Mouse (Mus musculus): ENCODE measurements around the gene Tff3. TPM values are rescaled to one million over a fixed set of nuclear protein-coding genes. Genes with fewer than 3 reads are reported as not detected.

Tff3 gene
- polyA plus RNA-seq, 1 experiment from 2014 or later = 3.4 TPM

GRCm38 (mm10) chr17:31108388-31108787 lies 21.1 kb downstream of the Tff3 start:
- ATAC-seq (replicated peaks; ENCODE audit: extremely low read depth, insufficient read depth, low FRiP score) = no peak
- Histone ChIP-seq H3K9ac (ENCODE audit: low read length) (no peak overlapping the region), H3K4me3 (ENCODE audit: low read length) (no peak overlapping the region), H3K4me2 (ENCODE audit: low read depth, low read length) (no peak overlapping the region), H3K27me3 (ENCODE audit: control insufficient read depth, insufficient read depth, low read length) (no peaks in the 10 kb centered on the region), H3K36me3 (ENCODE audit: control insufficient read depth, insufficient read depth) (peaks cover 6% of the 10 kb centered on the region; the same call in 1 of the 2 replicates), H3K4me1 (ENCODE audit: control insufficient read depth, insufficient read depth, low read length) (no peaks in the 10 kb centered on the region), H3K9me3 (replicated peaks; ENCODE audit: control insufficient read depth, low read length) (no peaks in the 10 kb centered on the region), H3K27ac (ENCODE audit: low read length) (no peak overlapping the region)
- 91% methylated on average over 15 of the region's 15 CpGs for WGBS

- Histone ChIP-seq H3K9ac (ENCODE audit: low read length) (no peak overlapping the region), H3K4me1 (ENCODE audit: control insufficient read depth, insufficient read depth, low read length) (no peaks in the 10 kb centered on the region), H3K36me3 (ENCODE audit: control insufficient read depth, insufficient read depth) (no peaks in the 10 kb centered on the region; the same call in 1 of the 2 replicates), H3K4me3 (ENCODE audit: low read length) (no peak overlapping the region), H3K27ac (ENCODE audit: low read length) (no peak overlapping the region), H3K4me2 (ENCODE audit: low read depth, low read length) (no peak overlapping the region), H3K27me3 (ENCODE audit: control insufficient read depth, insufficient read depth, low read length) (no peaks in the 10 kb centered on the region), H3K9me3 (replicated peaks; ENCODE audit: control insufficient read depth, low read length) (no peaks in the 10 kb centered on the region)
- 81% methylated on average over 8 of the region's 8 CpGs for WGBS
- ATAC-seq (replicated peaks; ENCODE audit: extremely low read depth, insufficient read depth, low FRiP score) = no peak
Observed at GRCm38 (mm10) chr17:31103823-31104222, 25.6 kb downstream of the Tff3 start.

GRCm38 (mm10) chr17:31103007-31103570 lies 26.4 kb downstream of the Tff3 start:
- H3K9ac ChIP-seq (ENCODE audit: low read length) = no peak overlapping the region
- H3K4me1 ChIP-seq (ENCODE audit: control insufficient read depth, insufficient read depth, low read length) = no peaks in the 10 kb centered on the region
- H3K36me3 ChIP-seq (ENCODE audit: control insufficient read depth, insufficient read depth) = no peaks in the 10 kb centered on the region
- H3K27ac ChIP-seq (ENCODE audit: low read length) = no peak overlapping the region
- 81% methylated on average over 8 of the region's 8 CpGs for WGBS
- H3K27me3 ChIP-seq (ENCODE audit: control insufficient read depth, insufficient read depth, low read length) = no peaks in the 10 kb centered on the region
- H3K9me3 ChIP-seq (replicated peaks; ENCODE audit: control insufficient read depth, low read length) = no peaks in the 10 kb centered on the region
- H3K4me3 ChIP-seq (ENCODE audit: low read length) = no peak overlapping the region
- no peak for ATAC-seq (replicated peaks; ENCODE audit: extremely low read depth, insufficient read depth, low FRiP score)
- no peak overlapping the region for H3K4me2 ChIP-seq (ENCODE audit: low read depth, low read length)

- Histone ChIP-seq H3K27me3 (ENCODE audit: control insufficient read depth, insufficient read depth, low read length) (no peaks in the 10 kb centered on the region), H3K36me3 (ENCODE audit: control insufficient read depth, insufficient read depth) (peaks cover 6% of the 10 kb centered on the region; the same call in 1 of the 2 replicates), H3K4me2 (ENCODE audit: low read depth, low read length) (no peak overlapping the region), H3K4me1 (ENCODE audit: control insufficient read depth, insufficient read depth, low read length) (no peaks in the 10 kb centered on the region), H3K4me3 (ENCODE audit: low read length) (no peak overlapping the region), H3K27ac (ENCODE audit: low read length) (no peak overlapping the region), H3K9ac (ENCODE audit: low read length) (no peak overlapping the region), H3K9me3 (replicated peaks; ENCODE audit: control insufficient read depth, low read length) (no peaks in the 10 kb centered on the region)
- no peak for ATAC-seq (replicated peaks; ENCODE audit: extremely low read depth, insufficient read depth, low FRiP score)
- WGBS = 61% methylated on average over 5 of the region's 5 CpGs
Observed at GRCm38 (mm10) chr17:31098788-31099187, 30.7 kb downstream of the Tff3 start.

GRCm38 (mm10) chr17:31096893-31097292 lies 32.6 kb downstream of the Tff3 start:
- peaks cover 3% of the 10 kb centered on the region; the same call in 1 of the 2 replicates for H3K9me3 ChIP-seq (replicated peaks; ENCODE audit: control insufficient read depth, low read length)
- WGBS = 91% methylated on average over 2 of the region's 2 CpGs
- no peak overlapping the region for H3K4me3 ChIP-seq (ENCODE audit: low read length)
- H3K9ac ChIP-seq (ENCODE audit: low read length) = no peak overlapping the region
- H3K4me2 ChIP-seq (ENCODE audit: low read depth, low read length) = no peak overlapping the region
- no peak for ATAC-seq (replicated peaks; ENCODE audit: extremely low read depth, insufficient read depth, low FRiP score)
- H3K27ac ChIP-seq (ENCODE audit: low read length) = no peak overlapping the region
- peaks cover 12% of the 10 kb centered on the region for H3K36me3 ChIP-seq (ENCODE audit: control insufficient read depth, insufficient read depth)
- no peaks in the 10 kb centered on the region for H3K27me3 ChIP-seq (ENCODE audit: control insufficient read depth, insufficient read depth, low read length)
- H3K4me1 ChIP-seq (ENCODE audit: control insufficient read depth, insufficient read depth, low read length) = no peaks in the 10 kb centered on the region

GRCm38 (mm10) chr17:31095570-31095969 lies 33.9 kb downstream of the Tff3 start:
- H3K4me1 ChIP-seq (ENCODE audit: control insufficient read depth, insufficient read depth, low read length) = peaks cover 6% of the 10 kb centered on the region; the same call in 1 of the 2 replicates
- no peak overlapping the region for H3K27ac ChIP-seq (ENCODE audit: low read length)
- 85% methylated on average over 7 of the region's 7 CpGs for whole genome bisulfite sequencing
- no peak overlapping the region for H3K9ac ChIP-seq (ENCODE audit: low read length)
- H3K9me3 ChIP-seq (replicated peaks; ENCODE audit: control insufficient read depth, low read length) = peaks cover 3% of the 10 kb centered on the region; the same call in 1 of the 2 replicates
- no peak overlapping the region for H3K4me2 ChIP-seq (ENCODE audit: low read depth, low read length)
- peaks cover 12% of the 10 kb centered on the region for H3K36me3 ChIP-seq (ENCODE audit: control insufficient read depth, insufficient read depth)
- no peak for ATAC-seq (replicated peaks; ENCODE audit: extremely low read depth, insufficient read depth, low FRiP score)
- no peak overlapping the region for H3K4me3 ChIP-seq (ENCODE audit: low read length)
- H3K27me3 ChIP-seq (ENCODE audit: control insufficient read depth, insufficient read depth, low read length) = no peaks in the 10 kb centered on the region

GRCm38 (mm10) chr17:31094781-31095180 lies 34.7 kb downstream of the Tff3 start:
- WGBS = 63% methylated on average over 5 of the region's 5 CpGs
- Histone ChIP-seq H3K4me2 (ENCODE audit: low read depth, low read length) (no peak overlapping the region), H3K4me3 (ENCODE audit: low read length) (no peak overlapping the region), H3K36me3 (ENCODE audit: control insufficient read depth, insufficient read depth) (peaks cover 12% of the 10 kb centered on the region), H3K9me3 (replicated peaks; ENCODE audit: control insufficient read depth, low read length) (peaks cover 3% of the 10 kb centered on the region; the same call in 1 of the 2 replicates), H3K4me1 (ENCODE audit: control insufficient read depth, insufficient read depth, low read length) (peaks cover 10% of the 10 kb centered on the region), H3K27me3 (ENCODE audit: control insufficient read depth, insufficient read depth, low read length) (no peaks in the 10 kb centered on the region), H3K9ac (ENCODE audit: low read length) (no peak overlapping the region), H3K27ac (ENCODE audit: low read length) (no peak overlapping the region)
- ATAC-seq (replicated peaks; ENCODE audit: extremely low read depth, insufficient read depth, low FRiP score) = no peak

GRCm38 (mm10) chr17:31091023-31091735 lies 38.3 kb downstream of the Tff3 start:
- peaks cover 27% of the 10 kb centered on the region for H3K4me1 ChIP-seq (ENCODE audit: control insufficient read depth, insufficient read depth, low read length)
- WGBS = 27% methylated on average over 13 of the region's 13 CpGs
- H3K4me2 ChIP-seq (ENCODE audit: low read depth, low read length) = no peak overlapping the region
- no peak overlapping the region for H3K4me3 ChIP-seq (ENCODE audit: low read length)
- H3K36me3 ChIP-seq (ENCODE audit: control insufficient read depth, insufficient read depth) = peaks cover 11% of the 10 kb centered on the region
- no peak overlapping the region for H3K27ac ChIP-seq (ENCODE audit: low read length)
- H3K9me3 ChIP-seq (replicated peaks; ENCODE audit: control insufficient read depth, low read length) = peaks cover 3% of the 10 kb centered on the region; the same call in 1 of the 2 replicates
- no peaks in the 10 kb centered on the region for H3K27me3 ChIP-seq (ENCODE audit: control insufficient read depth, insufficient read depth, low read length)
- 0 out of 2 replicates have a peak, but pooled peaks have one; percentile 28 for ATAC-seq (replicated peaks; ENCODE audit: extremely low read depth, insufficient read depth, low FRiP score)
- no peak overlapping the region for H3K9ac ChIP-seq (ENCODE audit: low read length)

- no peak overlapping the region for H3K9ac ChIP-seq (ENCODE audit: low read length)
- no peak overlapping the region for H3K4me2 ChIP-seq (ENCODE audit: low read depth, low read length)
- H3K4me3 ChIP-seq (ENCODE audit: low read length) = no peak overlapping the region
- WGBS = 60% methylated on average over 8 of the region's 8 CpGs
- H3K36me3 ChIP-seq (ENCODE audit: control insufficient read depth, insufficient read depth) = peaks cover 6% of the 10 kb centered on the region; the same call in 1 of the 2 replicates
- ATAC-seq (replicated peaks; ENCODE audit: extremely low read depth, insufficient read depth, low FRiP score) = no peak
- peaks cover 27% of the 10 kb centered on the region for H3K4me1 ChIP-seq (ENCODE audit: control insufficient read depth, insufficient read depth, low read length)
- no peaks in the 10 kb centered on the region for H3K27me3 ChIP-seq (ENCODE audit: control insufficient read depth, insufficient read depth, low read length)
- peaks cover 3% of the 10 kb centered on the region; the same call in 1 of the 2 replicates for H3K9me3 ChIP-seq (replicated peaks; ENCODE audit: control insufficient read depth, low read length)
- H3K27ac ChIP-seq (ENCODE audit: low read length) = peak overlapping the region; percentile 55
Observed at GRCm38 (mm10) chr17:31089848-31090247, 39.6 kb downstream of the Tff3 start.
